Mouse (Mus musculus) gastrocnemius, postnatal 4 days (tissue): Measurements from ENCODE around the gene Wdr66. TPM values are rescaled to one million over a fixed set of nuclear protein-coding genes. Genes with fewer than 3 reads are reported as not detected.
"Not testable (repeated sequence)": the region's sequence is repeated elsewhere in the genome, so short reads cannot be mapped to it uniquely, and the experiment has no call there.

Experiments
- DNase-seq, 2 experiments: peaks; one replicate each; pipeline ENCODE4 v3.0.0; 2021 to 2022; ENCODE audit warnings: low spot score in 2 of 2, mixed read lengths in 2 of 2
- long read RNA-seq, 2 experiments: library from polyadenylated mRNA; stranded (forward); transcript quantifications; one replicate each; pipeline ENCODE4 v2.0.0; 2021
- total RNA-seq, 2 experiments: library from RNA; stranded (reverse); gene quantifications; 2 replicates each; pipeline ENCODE4 v1.2.3; 2021

The Wdr66 gene
- total RNA-seq: 1 to 10 TPM; 2.4 to 4.2 TPM
- long read RNA-seq, experiment 1, partial matches to known transcripts: 0 of 1 reads
- long read RNA-seq, experiment 1, other reads (novel, unspliced or antisense): 1 of 1 reads
- long read RNA-seq, experiment 2, partial matches to known transcripts: 0 of 2 reads
- long read RNA-seq, experiment 2, other reads (novel, unspliced or antisense): 2 of 2 reads

GRCm38 (mm10) chr5:123251834-123252233, at the start of gene Wdr66:
Gene Wdr66 (plus strand): TSS chr5:123252102.
- DNase-seq: peak; percentile 76 to 88

DNA sequence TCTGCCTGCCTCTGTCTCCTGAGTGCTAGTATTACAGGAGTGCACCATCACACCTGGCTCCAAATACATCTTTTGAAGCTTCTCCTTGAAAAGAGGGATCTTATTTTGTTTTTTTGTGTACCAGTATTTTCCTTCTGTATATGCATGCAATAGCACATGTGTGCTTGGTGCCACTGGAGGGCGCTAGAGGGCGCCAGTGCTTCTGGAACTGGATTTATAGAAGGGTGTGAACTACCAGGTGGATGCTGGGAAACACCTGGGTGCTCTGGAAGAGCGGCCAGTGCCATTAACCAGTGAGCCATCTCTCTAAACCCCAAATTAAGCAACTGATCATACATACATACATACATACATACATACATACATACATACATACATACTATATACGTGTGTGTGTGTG, 49.1 kb upstream of the Wdr66 start:
- not testable (repeated sequence) for DNase-seq

GRCm38 (mm10) chr5:123203591-123203990, 48.3 kb upstream of the Wdr66 start:
- DNase-seq: not testable (repeated sequence)

DNA sequence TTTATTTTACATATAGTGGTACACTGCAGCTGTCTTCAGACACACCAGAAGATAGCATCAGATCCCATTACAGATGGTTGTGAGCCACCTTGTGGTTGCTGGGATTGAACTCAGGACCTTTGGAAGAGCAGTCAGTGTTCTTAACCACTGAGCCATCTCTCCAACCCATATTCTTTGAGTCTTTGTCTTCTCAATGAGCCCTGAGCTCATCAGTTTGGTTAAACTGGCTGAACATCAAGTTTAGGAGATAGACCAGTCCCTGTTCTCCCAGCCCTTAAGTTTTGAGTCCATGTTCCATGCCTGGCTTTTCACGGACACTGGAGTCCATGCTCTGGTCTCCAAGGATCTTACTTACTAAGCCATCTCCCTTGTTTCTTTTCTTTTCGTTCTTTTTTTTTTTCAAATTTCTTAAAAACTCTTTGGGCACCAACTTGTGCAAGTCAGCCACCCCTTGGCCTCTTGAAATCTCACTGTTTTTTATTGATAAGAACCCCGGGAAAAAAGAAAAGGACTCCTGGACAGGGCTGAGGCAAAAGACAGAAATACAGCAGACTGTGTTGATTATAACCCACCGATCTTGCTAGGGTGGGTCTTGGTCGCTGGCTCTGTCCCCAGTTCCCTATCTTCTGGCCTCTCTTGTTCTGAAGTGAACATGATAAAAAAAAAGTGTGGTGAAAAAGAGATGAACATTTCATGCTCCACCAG, 29.4 kb upstream of the Wdr66 start:
- not testable (repeated sequence) for DNase-seq

DNA sequence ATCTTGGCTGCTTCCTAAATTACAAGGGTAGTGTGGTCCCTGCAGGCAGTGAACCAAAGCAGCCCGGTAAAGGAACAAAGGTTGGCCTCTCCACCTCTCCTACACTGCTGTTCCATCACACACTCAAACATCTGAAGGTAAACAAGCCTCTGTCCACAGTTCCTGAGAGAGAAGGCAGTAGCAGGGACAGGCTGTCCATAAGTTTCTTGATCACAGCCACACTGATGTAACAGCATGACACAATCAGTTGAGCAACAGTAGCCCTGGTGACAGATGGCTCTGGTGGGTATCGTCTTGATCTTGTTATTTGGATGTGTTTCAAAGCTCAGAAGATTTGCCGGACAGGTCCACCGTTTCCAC, 28.9 kb upstream of the Wdr66 start:
- DNase-seq: no peak

DNA sequence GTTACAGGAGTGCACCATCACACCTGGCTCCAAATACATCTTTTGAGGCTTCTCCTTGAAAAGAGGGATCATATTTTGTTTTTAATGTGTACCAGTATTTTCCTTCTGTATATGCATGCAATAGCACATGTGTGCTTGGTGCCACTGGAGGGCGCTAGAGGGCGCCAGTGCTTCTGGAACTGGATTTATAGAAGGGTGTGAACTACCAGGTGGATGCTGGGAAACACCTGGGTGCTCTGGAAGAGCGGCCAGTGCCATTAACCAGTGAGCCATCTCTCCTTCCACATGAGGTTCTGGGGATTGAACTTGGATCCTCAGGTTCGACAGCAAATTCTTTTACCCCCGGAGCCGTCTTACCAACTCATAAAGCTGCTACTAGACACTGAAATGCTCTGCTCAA, 28.0 kb upstream of the Wdr66 start:
- DNase-seq: not testable (repeated sequence)

DNA sequence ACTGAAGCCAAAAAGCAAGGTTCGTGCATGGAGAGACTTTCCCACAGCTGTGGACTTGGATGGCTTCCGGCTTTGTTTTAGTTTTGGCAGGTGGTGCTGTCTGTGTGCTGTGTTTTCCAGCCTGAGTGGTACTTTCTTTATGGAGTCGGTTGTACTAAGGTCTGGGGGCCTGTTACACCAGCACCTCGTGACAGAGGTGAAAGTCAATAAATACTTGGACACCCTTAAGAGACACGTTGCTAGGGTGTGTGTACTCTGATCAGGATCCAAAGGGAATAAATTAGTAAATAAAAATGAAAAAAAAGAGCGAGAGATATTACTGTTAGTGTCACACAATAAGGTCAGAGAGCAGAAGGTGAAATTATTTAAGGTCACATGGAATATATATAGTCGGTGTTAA, 25.1 kb upstream of the Wdr66 start:
- DNase-seq: no peak

DNA sequence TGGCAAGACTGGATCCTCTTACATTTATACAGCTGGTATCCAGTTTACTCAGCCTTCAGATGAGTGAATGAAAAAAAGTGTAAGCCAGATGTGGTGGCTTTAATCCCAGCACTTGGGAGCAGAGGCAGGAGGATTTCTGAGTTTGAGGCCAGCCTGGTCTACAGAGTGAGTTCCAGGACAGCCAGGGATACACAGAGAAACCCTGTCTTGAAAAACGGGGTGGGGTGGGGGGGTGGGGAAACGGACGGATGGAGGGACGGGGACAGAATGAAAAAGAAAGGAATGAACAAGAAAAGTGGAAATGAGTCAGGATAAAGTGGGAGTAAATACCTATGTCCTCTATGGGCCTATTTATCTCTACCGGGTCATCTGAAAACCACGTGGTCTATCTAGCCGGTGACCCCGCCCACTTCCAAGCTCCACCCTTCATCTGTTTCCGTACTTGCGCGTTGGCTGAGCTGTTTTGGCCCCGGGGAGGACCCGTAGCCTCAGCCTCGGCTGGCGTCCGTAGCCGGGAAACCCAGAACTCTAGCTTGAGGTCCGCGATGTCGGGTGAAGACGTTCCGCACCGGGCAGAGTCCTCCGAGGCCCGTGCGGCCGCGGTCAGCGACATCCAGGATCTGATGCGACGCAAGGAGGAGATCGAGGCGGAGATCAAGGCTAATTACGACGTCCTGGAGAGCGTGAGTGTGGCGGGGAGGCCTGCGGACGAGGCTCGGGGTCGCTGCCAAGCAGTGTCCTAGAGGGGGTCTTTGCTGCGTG, 24.0 kb upstream of the Wdr66 start:
- peak; percentile 92 to 97 for DNase-seq

GRCm38 (mm10) chr5:123228524-123228922, 23.4 kb upstream of the Wdr66 start:
- no peak for DNase-seq

- no peak for DNase-seq
Measured at GRCm38 (mm10) chr5:123229296-123229695, 22.6 kb upstream of the Wdr66 start.

DNA sequence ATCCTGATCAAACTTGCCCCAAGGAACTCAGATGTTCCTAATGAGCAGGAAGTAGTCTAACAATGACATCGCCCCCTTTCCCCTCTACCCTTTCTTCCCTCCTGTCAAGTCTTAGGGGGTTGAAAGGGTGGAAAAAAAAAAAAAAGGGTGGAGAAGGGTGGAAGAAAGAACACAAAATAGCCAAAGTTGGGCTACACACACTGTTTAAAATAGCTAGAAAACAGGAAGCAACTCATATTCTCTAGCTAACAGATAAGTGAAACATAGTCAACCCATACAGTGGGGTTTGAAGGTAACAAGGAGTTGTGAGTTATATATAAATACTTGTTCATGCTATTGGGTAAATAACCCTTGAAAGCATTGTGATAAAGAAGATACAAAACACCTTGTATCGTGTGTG, 19.7 kb upstream of the Wdr66 start:
- DNase-seq: no peak

- DNase-seq: peak in 1 of 2 experiments; percentile 49
Measured at GRCm38 (mm10) chr5:123235731-123236130, 16.2 kb upstream of the Wdr66 start.

DNA sequence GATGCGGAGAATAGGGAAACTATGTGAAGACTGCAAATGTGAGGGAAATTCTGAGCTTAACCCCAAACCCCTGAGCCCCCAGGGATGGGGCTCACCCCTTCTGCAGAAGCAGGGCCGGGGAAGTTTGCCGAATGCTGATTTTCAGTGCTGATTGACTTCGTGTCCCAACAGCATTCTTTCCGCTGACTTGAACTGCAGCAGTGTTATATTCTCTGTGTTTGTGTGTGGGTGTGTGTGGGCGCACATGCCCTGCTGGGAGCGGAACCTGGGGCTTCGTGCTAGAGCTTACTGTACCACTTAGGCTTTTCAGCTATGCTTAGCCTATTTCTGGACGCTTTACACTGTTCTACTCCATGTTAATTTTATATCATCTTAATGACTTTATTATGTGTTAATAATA, 15.5 kb upstream of the Wdr66 start:
- DNase-seq: no peak

GRCm38 (mm10) chr5:123239501-123239900, 12.4 kb upstream of the Wdr66 start:
- DNase-seq: peak in 1 of 2 experiments; percentile 58

GRCm38 (mm10) chr5:123245518-123245917, 6.4 kb upstream of the Wdr66 start:
- DNase-seq: peak in 1 of 2 experiments; percentile 53

DNA sequence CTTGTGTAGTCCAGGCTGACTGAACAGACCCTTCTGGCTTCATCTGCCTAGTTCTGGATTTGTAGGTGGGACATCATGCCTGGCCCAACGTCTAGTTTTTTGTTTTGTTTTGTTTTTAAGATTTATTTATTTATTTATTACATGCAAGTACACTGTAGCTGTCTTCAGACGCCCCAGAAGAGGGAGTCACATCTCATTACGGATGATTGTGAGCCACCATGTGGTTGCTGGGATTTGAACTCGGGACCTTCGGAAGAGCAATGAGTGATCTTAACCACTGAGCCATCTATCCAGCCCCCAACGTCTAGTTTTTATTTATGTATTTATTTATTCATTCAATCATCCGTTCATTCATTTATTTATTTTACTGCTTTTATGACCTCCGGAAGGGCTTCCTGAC, 512 bp upstream of the Wdr66 start:
- DNase-seq: no peak

- no peak for DNase-seq
Measured at GRCm38 (mm10) chr5:123256841-123257755, 5.2 kb downstream of the Wdr66 start.

- DNase-seq: no peak
Measured at GRCm38 (mm10) chr5:123258990-123259389, 7.1 kb downstream of the Wdr66 start.

- no peak for DNase-seq
Measured at GRCm38 (mm10) chr5:123260698-123261097, 8.8 kb downstream of the Wdr66 start.

GRCm38 (mm10) chr5:123266909-123267308, 15.0 kb downstream of the Wdr66 start:
- no peak for DNase-seq
